Mouse (Mus musculus): ENCODE measurements around the gene Fgfr2.

GRCm38 (mm10) chr7:131647583-131647982 lies 1475.6 kb downstream of the Fgfr2 start:
- no peak for TF ChIP-seq POLR2A (IDR thresholded peaks at IDR 0.05; ENCODE audit: control insufficient read depth, low read depth, low read length)
- TF ChIP-seq CTCF (IDR thresholded peaks at IDR 0.05; ENCODE audit: control insufficient read depth, insufficient read depth, insufficient replicate concordance, low read depth, low read length): no peak
